Mouse (Mus musculus) spleen, adult 2 months (tissue): ENCODE results near the gene Gli2. TPM values are rescaled to one million over a fixed set of nuclear protein-coding genes. Genes with fewer than 3 reads are reported as not detected.
A peak's percentile ranks its signal among the peaks of the same experiment; 100 is the strongest.

Source experiments
- DNase-seq, 2 experiments: peaks; one replicate each; pipeline versions ENCODE4 v3.0.0 to v3.0.0-alpha.2; 2012 to 2021; ENCODE audit warnings: low spot score in 2 of 2, low read depth in 1 of 2
- H3K27ac ChIP-seq: fragments of 200-500 bp; 2 replicates; pipeline ENCODE4 v1.5.1; 2012; ENCODE audit warnings: low read length, inconsistent platforms; ENCODE audit not compliant: insufficient read depth
- H3K27me3 ChIP-seq: fragments of 200-500 bp; 2 replicates; pipeline ENCODE4 v1.6.1; 2012; ENCODE audit warnings: mild to moderate bottlenecking, moderate library complexity, low read length, inconsistent platforms; ENCODE audit not compliant: control insufficient read depth, insufficient read depth
- H3K36me3 ChIP-seq: fragments of 200-500 bp; 2 replicates; pipeline ENCODE4 v1.6.1; 2012; ENCODE audit warnings: mild to moderate bottlenecking, low read length, inconsistent platforms; ENCODE audit not compliant: control insufficient read depth, insufficient read depth
- H3K4me1 ChIP-seq: fragments of 200-500 bp; 2 replicates; pipeline ENCODE4 v1.6.1; 2011; ENCODE audit warnings: inconsistent platforms; ENCODE audit not compliant: control insufficient read depth, insufficient read depth, insufficient read length
- H3K4me3 ChIP-seq: fragments of 200-500 bp; 2 replicates; pipeline ENCODE4 v1.5.1; 2011; ENCODE audit warnings: mild to moderate bottlenecking, inconsistent platforms; ENCODE audit not compliant: insufficient read depth, insufficient read length; ENCODE audit errors: extremely low read depth
- CTCF ChIP-seq: fragments of 200-500 bp; IDR thresholded peaks from 2 replicates; pipeline ENCODE4 v1.5.1; 2011; ENCODE audit warnings: mild to moderate bottlenecking, inconsistent platforms; ENCODE audit not compliant: insufficient read depth, insufficient read length, insufficient replicate concordance; ENCODE audit errors: extremely low read depth
- POLR2A ChIP-seq: fragments of 200-500 bp; IDR thresholded peaks from 2 replicates; pipeline ENCODE4 v1.6.1; 2011; ENCODE audit warnings: low read depth, low read length, inconsistent platforms
- WGBS: fragments of 180-500 bp; shearing (Covaris S2); methylation state at CpG from one replicate; pipeline ENCODE4 v1.1.7; 2018; 5-methylcytosine and 5-hydroxymethylcytosine counted together
- polyA plus RNA-seq: library from polyadenylated mRNA; depleted of rRNA; stranded (reverse); fragments of >200 nt; gene quantifications from 2 replicates; pipeline ENCODE4 v1.2.3, GENCODE M21; 2012

The Gli2 gene
- polyA plus RNA-seq, 1 experiment: 1.2 TPM

DNA sequence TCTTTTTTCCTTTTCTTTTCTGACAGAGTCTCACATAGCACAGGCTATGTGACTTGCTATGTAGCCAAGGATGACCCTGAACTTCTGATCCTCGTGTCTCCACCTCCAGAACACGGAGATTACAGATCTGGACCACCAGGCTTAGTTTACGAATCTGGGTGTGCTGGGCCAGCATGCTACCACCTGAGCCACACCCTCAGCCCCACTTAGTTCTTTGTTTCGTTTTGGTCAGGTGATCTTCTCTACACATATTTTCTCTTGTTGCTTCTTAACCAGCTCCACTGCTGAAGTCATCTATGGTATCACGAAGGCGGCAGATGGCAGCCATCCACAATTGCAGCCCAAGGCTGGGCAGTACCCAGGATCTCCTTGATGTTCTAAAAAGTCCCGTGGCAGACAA lies 20.5 kb upstream of the Gli2 start:
- no peaks in the 10 kb centered on the region for H3K36me3 ChIP-seq
- no peaks in the 10 kb centered on the region for H3K27me3 ChIP-seq
- 82% methylated on average over 7 of the region's 7 CpGs for WGBS
- no peak for DNase-seq
- H3K27ac ChIP-seq: no peak overlapping the region
- no peak for TF ChIP-seq CTCF
- no peak for TF ChIP-seq POLR2A
- no peaks in the 10 kb centered on the region for H3K4me1 ChIP-seq
- H3K4me3 ChIP-seq: no peak overlapping the region

DNA sequence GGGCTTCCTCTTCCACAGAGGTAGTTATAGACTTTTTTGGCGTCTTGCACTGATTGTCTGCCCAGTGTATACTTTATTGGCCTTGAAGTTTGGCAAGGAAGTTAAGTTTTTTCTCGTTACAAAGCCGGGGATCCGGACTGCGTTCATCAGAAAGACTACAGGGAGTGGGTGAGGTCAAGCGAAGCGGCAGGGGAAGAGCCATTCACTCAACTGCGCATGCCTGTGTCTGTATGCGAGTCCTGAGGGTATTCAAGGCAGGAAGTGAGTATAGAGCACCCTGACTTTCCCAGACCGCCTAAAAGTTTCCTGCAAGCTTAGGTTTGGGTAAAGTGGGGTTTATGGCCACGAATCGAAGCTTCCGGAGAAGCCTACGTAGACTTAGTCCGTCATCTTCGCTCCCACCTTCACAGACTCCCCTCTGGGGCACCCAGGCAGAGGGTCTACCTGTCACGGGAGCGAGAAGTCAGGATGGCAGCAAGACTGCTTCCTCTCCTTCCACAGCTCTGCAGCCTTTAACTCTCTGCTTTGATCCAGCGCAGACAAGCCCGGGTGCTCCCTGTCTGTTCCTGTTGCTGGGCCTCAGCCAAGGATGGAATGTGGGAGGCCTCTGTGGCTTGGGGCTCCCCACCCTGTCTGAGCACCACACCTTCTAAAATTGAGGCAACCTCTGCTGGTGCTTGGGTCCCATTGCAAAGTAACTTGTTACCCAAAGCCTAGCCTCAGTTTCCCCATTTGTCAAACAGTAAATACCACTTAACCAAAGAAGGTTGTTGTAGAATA lies 11.7 kb upstream of the Gli2 start:
- WGBS: 79% methylated on average over 20 of the region's 20 CpGs
- Histone ChIP-seq H3K4me3 (no peak overlapping the region), H3K36me3 (no peaks in the 10 kb centered on the region), H3K4me1 (no peaks in the 10 kb centered on the region), H3K27me3 (no peaks in the 10 kb centered on the region), H3K27ac (no peak overlapping the region)
- TF ChIP-seq POLR2A (no peak), CTCF (no peak)
- DNase-seq: no peak

DNA sequence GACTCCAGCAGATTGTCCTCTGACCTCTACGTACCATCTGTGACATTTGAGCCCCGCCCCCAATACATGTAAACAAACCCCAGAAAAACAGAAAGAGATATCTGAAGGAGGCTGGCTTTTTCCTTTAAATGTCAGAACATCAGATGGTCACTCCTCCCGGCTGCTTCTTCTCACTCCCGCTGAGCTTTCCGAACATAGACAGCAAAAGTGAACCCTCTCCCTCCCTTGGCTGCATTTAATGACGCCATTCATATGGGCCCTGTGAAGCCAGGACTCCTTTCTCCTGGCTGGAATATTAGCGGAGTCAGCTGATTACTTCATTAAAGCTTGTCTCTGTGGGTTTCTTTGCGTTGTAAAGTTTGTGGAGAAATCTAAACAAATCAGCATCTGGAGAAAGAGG lies 3.1 kb upstream of the Gli2 start:
- DNase-seq: no peak
- Histone ChIP-seq H3K27ac (no peak overlapping the region), H3K27me3 (peaks cover 10% of the 10 kb centered on the region), H3K4me1 (0 out of 2 replicates have a peak, but pooled peaks cover 3% of the 10 kb centered on the region), H3K36me3 (no peaks in the 10 kb centered on the region), H3K4me3 (no peak overlapping the region)
- WGBS: 81% methylated on average over 8 of the region's 8 CpGs
- no peak for TF ChIP-seq POLR2A
- no peak for TF ChIP-seq CTCF

DNA sequence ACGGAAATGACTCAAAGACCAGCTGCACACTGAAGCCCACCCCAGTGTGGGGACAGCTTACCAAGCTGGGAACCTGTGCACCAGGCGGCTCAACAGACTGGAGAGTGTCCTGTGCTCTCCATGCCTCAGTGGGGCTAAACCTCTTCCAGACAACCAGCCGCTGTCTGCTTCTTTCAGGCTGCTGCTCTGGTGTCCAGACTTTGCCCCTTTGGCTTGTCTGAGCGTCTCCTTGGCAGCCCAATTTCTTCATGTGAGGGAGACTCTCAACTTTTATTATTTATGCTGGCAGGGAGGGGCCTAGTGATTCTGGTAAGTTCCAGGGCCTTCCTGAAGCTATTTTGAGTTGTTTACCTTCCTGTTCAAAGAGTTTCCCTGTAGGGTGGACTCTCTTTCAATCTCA lies 2.4 kb upstream of the Gli2 start:
- WGBS: 86% methylated on average over 4 of the region's 4 CpGs
- no peak for DNase-seq
- TF ChIP-seq CTCF: no peak
- TF ChIP-seq POLR2A: no peak

DNA sequence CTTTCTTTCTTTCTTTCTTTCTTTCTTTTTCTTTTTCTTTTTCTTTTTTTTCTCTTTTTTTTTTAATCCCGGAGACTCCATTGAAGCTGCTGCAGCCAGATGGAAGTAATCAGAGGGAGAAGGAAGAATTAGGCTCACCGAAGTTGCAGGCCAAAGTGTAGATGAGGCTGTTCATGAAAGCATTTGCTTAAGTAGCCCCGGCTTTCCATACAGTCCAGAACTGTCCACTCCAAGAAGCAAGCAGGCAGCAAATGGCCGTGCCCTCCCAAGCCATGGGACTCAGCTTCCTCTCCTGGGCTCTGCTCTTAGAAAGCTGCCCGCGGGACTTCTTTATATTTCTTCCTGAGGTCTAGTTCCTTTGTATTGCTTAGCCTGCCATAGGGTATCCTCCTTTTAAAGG lies 1.0 kb upstream of the Gli2 start:
- H3K36me3 ChIP-seq: no peaks in the 10 kb centered on the region
- H3K27me3 ChIP-seq: peaks cover 12% of the 10 kb centered on the region
- 43% methylated on average over 6 of the region's 6 CpGs for WGBS
- no peak overlapping the region for H3K4me3 ChIP-seq
- DNase-seq: no peak
- H3K4me1 ChIP-seq: 0 out of 2 replicates have a peak, but pooled peaks cover 3% of the 10 kb centered on the region
- no peak for TF ChIP-seq POLR2A
- no peak for TF ChIP-seq CTCF
- H3K27ac ChIP-seq: no peak overlapping the region

More for the DNA sequence above, 2.4 kb upstream of the Gli2 start:
- peaks cover 10% of the 10 kb centered on the region for H3K27me3 ChIP-seq
- H3K4me1 ChIP-seq: 0 out of 2 replicates have a peak, but pooled peaks cover 3% of the 10 kb centered on the region
- H3K36me3 ChIP-seq: no peaks in the 10 kb centered on the region
- H3K4me3 ChIP-seq: no peak overlapping the region
- no peak overlapping the region for H3K27ac ChIP-seq

DNA sequence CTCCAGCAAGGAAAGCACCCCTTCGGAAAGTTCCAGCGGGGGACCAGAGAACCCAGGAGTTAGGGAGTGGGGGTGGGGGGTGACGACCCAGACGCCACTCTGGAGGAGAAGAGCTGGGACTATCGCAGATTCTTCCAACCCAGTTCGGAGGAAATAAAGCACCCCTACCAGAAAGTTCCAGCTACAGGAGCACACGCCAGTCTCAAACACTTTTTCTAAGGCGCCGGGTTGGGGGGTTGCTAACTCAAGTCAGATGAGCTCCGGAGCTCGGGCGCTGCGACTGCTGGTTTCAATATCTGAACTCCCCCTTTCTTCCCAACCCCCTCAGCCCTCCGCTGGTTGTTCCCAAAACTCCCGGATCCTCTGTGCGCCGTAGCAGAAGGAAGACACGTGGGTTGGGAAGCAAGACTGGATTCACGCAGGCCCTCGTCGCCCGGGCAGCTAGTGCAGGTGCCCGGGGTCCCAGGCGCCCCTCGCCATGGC lies 494 bp upstream of the Gli2 start:
- Histone ChIP-seq H3K27me3 (peaks cover 12% of the 10 kb centered on the region), H3K4me3 (no peak overlapping the region; the same call in 1 of the 2 replicates), H3K4me1 (0 out of 2 replicates have a peak, but pooled peaks cover 3% of the 10 kb centered on the region), H3K27ac (no peak overlapping the region), H3K36me3 (no peaks in the 10 kb centered on the region)
- WGBS: 3% methylated on average over 25 of the region's 25 CpGs
- DNase-seq: no peak
- TF ChIP-seq POLR2A (no peak), CTCF (no peak)

DNA sequence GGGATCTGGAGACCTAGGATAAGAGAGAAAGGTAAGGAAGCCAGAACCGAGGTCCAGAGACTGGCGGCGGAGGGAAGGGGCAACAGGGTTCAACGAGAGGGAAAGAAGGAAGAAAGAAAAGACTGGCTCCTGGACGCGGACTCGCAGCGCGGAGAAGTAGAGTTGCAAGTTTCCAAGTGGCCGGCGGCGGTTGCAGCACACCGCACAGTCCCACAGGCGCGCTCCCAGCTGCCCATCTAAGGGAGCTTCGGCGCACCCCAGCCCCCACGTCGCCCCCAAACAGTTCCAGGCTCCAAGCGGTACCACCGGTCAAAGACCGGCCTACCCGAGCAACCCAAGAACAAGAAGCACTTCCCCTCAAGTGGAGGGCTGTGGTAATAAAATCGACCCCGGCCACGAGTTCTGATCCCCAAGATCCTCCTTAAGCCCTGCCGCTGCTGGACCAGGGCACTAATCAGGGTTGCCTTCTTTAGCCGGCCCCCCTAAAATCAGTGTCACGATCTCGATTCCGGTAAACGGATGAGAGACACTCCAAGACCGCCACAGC lies 715 bp downstream of the Gli2 start:
- DNase-seq: no peak
- H3K4me3 ChIP-seq: peak overlapping the region; percentile 20; the same call in 1 of the 2 replicates
- H3K4me1 ChIP-seq: peaks cover 3% of the 10 kb centered on the region; the same call in 1 of the 2 replicates
- peaks cover 14% of the 10 kb centered on the region for H3K27me3 ChIP-seq
- no peak overlapping the region for H3K27ac ChIP-seq
- no peak for TF ChIP-seq CTCF
- no peak for TF ChIP-seq POLR2A
- WGBS: 2% methylated on average over 32 of the region's 33 CpGs
- no peaks in the 10 kb centered on the region for H3K36me3 ChIP-seq
